Mouse (Mus musculus): ENCODE measurements around the gene Ndn.

GRCm38 (mm10) chr7:62392202-62392601 is 45.8 kb downstream of the Ndn start:
- TF ChIP-seq GATA1 (IDR thresholded peaks at IDR 0.05; ENCODE audit: low read length) = no peak
- TF ChIP-seq TAL1 (IDR thresholded peaks at IDR 0.05; ENCODE audit: low read length) = no peak

Measured in erythroblast, embryonic 14.5 days (primary cell).